Mouse (Mus musculus) midbrain, embryonic 16.5 days (tissue): ENCODE measurements around the gene Sgk1. TPM values are rescaled to one million over a fixed set of nuclear protein-coding genes. Genes with fewer than 3 reads are reported as not detected.
A peak's percentile ranks its signal among the peaks of the same experiment; 100 is the strongest.

Experiments
- ATAC-seq: fragments of 200-750 bp; cut with Nextera tagmentation; 2 replicates; pipeline ENCODE4 v1.8.0; 2017; ENCODE audit warnings: moderate TSS enrichment
- H3K27ac ChIP-seq: fragments of 300-500 bp; sonication (generic); 2 replicates; pipeline ENCODE4 v1.5.1; 2014; ENCODE audit warnings: mild to moderate bottlenecking, low read length, mixed read lengths
- H3K27me3 ChIP-seq: fragments of 300-500 bp; sonication (generic); 2 replicates; pipeline ENCODE4 v1.6.1; 2014; ENCODE audit warnings: low read depth, low read length, mixed read lengths; ENCODE audit not compliant: control insufficient read depth, insufficient read depth
- H3K36me3 ChIP-seq: fragments of 300-500 bp; sonication (generic); 2 replicates; pipeline ENCODE4 v1.6.1; 2014; ENCODE audit warnings: mild to moderate bottlenecking, low read length, moderate library complexity, mixed read lengths; ENCODE audit not compliant: control insufficient read depth, insufficient read depth
- H3K4me1 ChIP-seq: fragments of 300-500 bp; sonication (generic); 2 replicates; pipeline ENCODE4 v1.6.1; 2014; ENCODE audit warnings: mild to moderate bottlenecking, low read length, mixed read lengths; ENCODE audit not compliant: control insufficient read depth, insufficient read depth
- H3K4me2 ChIP-seq: fragments of 300-500 bp; sonication (generic); 2 replicates; pipeline ENCODE4 v1.6.1; 2014; ENCODE audit warnings: mild to moderate bottlenecking, low read length, mixed read lengths
- H3K4me3 ChIP-seq: fragments of 300-500 bp; sonication (generic); 2 replicates; pipeline ENCODE4 v1.5.1; 2014; ENCODE audit warnings: low read depth, mild to moderate bottlenecking, low read length, moderate library complexity, mixed read lengths
- H3K9ac ChIP-seq: fragments of 300-500 bp; sonication (generic); 2 replicates; pipeline ENCODE4 v1.6.1; 2014; ENCODE audit warnings: low read depth, low read length, mixed read lengths
- H3K9me3 ChIP-seq: fragments of 300-500 bp; sonication (generic); replicated peaks from 2 replicates; pipeline ENCODE4 v1.6.1; 2014; ENCODE audit warnings: mild to moderate bottlenecking, low read length, mixed read lengths; ENCODE audit not compliant: control insufficient read depth, poor library complexity, severe bottlenecking
- WGBS: fragments of 180-500 bp; shearing (Covaris S2); extraction: QIAGEN DNeasy Blood & Tissue Kit; methylation state at CpG from one replicate; pipeline ENCODE4 v1.1.7; 2014; 5-methylcytosine and 5-hydroxymethylcytosine counted together
- polyA plus RNA-seq: library from polyadenylated mRNA; unstranded; fragments of >200 nt; fragmentation: Nextera tagmentation; extraction: Ambion mirVana; gene quantifications from 2 replicates; pipeline ENCODE4 v1.2.1, GENCODE M21; 2015

Sgk1 gene
- polyA plus RNA-seq, 1 experiment from 2014 or later = 47.9 TPM

DNA sequence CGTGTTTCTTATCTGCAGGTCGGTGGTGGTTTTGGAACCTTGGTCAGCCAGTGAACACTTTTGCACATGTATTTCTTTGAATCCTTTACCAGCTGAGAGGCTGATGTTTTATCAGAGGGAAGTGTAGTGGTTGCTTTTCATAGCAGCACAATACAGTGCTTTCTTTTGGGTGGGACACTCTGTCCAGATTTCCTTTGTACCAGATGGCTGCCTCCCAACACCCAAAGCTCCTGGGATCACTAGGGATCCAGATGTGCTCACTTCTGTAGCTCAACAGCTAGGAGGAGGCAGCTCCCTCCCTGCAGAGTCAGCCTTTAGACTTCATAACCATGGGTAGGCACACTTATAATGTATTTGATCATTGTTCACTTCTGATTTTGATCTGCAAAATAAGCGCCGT, 70.5 kb downstream of the Sgk1 start:
- WGBS = 78% methylated on average over 4 of the region's 4 CpGs
- Histone ChIP-seq H3K27me3 (no peaks in the 10 kb centered on the region), H3K4me1 (no peaks in the 10 kb centered on the region), H3K9ac (no peak overlapping the region), H3K36me3 (no peaks in the 10 kb centered on the region), H3K4me3 (no peak overlapping the region), H3K27ac (no peak overlapping the region), H3K4me2 (no peak overlapping the region), H3K9me3 (no peaks in the 10 kb centered on the region)
- ATAC-seq = 0 out of 2 replicates have a peak, but pooled peaks have one; percentile 25

- H3K4me3 ChIP-seq = no peak overlapping the region
- no peaks in the 10 kb centered on the region for H3K27me3 ChIP-seq
- H3K4me2 ChIP-seq = no peak overlapping the region
- H3K27ac ChIP-seq = no peak overlapping the region
- H3K9ac ChIP-seq = no peak overlapping the region
- H3K4me1 ChIP-seq = peaks cover 6% of the 10 kb centered on the region; the same call in 1 of the 2 replicates
- H3K9me3 ChIP-seq = no peaks in the 10 kb centered on the region
- H3K36me3 ChIP-seq = no peaks in the 10 kb centered on the region
- WGBS = 87% methylated on average over 2 of the region's 2 CpGs
- ATAC-seq = no peak
These were observed 79.1 kb downstream of the Sgk1 start for GRCm38 (mm10) chr10:21961111-21961510.

DNA sequence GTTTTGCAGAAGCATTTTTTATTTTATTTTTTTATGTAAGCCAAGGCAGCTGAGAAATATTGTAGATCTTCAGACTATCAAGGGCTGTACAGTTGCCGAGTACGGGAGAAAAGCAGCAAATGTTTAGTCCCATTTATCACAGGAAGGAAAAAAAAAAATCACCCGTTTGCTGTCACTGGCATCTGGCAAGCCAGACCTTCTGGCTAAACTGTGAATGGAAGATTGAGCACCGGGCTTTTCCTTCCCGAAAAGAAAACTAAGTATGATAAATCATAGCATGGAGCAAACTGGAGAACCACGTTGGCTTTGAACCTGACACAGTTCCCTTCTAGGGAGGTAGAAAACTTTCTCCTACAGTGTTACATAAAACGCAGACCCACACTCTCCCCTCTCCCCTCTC, 81.0 kb downstream of the Sgk1 start:
- H3K9me3 ChIP-seq = no peaks in the 10 kb centered on the region
- H3K27ac ChIP-seq = no peak overlapping the region
- H3K4me3 ChIP-seq = no peak overlapping the region
- no peaks in the 10 kb centered on the region for H3K36me3 ChIP-seq
- WGBS = 86% methylated on average over 7 of the region's 7 CpGs
- H3K27me3 ChIP-seq = no peaks in the 10 kb centered on the region
- no peak overlapping the region for H3K4me2 ChIP-seq
- ATAC-seq = no peak
- H3K4me1 ChIP-seq = peaks cover 3% of the 10 kb centered on the region; the same call in 1 of the 2 replicates
- no peak overlapping the region for H3K9ac ChIP-seq

DNA sequence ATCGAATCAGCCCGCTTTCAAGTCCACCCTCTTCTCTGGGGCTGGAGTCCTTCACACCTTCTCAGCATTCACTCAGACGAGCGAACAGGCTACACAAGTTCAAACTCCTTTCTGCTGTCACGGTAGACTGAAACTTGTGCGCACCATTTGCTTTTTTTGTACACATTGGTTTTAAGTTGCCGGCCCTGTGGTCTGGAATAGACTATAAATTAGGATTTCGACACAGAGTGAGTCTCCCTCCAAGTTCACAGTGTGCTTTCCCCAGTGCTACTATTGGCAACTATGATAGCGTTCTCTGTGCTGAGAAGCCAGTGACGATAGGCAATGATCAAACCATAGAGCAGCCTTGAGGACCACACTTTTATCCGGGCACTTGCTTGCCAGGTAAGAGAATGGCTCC, 91.7 kb downstream of the Sgk1 start:
- no peak overlapping the region for H3K4me3 ChIP-seq
- no peak for ATAC-seq
- 91% methylated on average over 11 of the region's 11 CpGs for WGBS
- no peak overlapping the region for H3K4me2 ChIP-seq
- H3K9ac ChIP-seq = no peak overlapping the region
- H3K27ac ChIP-seq = no peak overlapping the region
- no peaks in the 10 kb centered on the region for H3K27me3 ChIP-seq
- no peaks in the 10 kb centered on the region for H3K36me3 ChIP-seq
- no peaks in the 10 kb centered on the region for H3K4me1 ChIP-seq
- no peaks in the 10 kb centered on the region for H3K9me3 ChIP-seq

DNA sequence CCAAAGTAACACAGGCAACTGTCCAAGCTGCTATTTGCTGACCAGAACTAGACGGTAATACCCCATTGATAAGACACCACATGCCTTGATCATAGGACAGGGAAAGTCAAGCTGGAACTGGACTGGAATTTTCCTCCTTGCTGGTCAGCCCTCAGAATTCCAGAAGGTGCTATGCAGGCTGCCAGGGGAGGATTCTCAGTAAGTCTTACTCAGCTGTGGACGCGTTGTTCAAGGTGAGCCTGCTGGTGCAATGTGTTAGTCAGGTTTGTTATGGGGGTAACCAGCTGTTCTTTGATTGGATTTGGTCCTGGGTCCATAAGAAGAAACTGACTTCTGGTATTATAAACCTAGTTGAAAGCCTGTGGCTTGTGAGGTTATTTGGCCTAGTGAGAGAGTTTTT, 92.8 kb downstream of the Sgk1 start:
- Histone ChIP-seq H3K4me3 (no peak overlapping the region), H3K36me3 (no peaks in the 10 kb centered on the region), H3K9me3 (no peaks in the 10 kb centered on the region), H3K27ac (no peak overlapping the region), H3K4me1 (no peaks in the 10 kb centered on the region), H3K9ac (no peak overlapping the region), H3K4me2 (no peak overlapping the region), H3K27me3 (no peaks in the 10 kb centered on the region)
- 94% methylated on average over 3 of the region's 3 CpGs for WGBS
- no peak for ATAC-seq

DNA sequence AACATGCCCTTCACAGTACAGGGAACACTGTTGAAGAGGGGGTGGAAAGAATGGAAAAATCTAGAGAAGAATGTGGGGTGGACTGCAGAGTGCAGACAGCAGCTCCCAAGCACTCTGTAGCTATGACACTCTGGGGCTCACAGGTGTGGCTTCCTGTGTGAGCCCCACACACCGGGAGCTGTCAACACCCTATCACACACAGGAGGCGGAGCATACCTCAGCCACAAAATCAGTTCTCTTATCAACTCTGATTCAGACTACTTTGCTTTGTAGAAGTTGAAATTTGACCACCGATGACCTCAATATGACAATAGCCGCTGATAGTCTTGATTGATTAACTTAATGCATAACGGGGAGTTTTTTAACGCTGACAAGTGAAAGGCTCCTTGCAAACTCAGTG, 93.4 kb downstream of the Sgk1 start:
- H3K9me3 ChIP-seq = no peaks in the 10 kb centered on the region
- WGBS = 95% methylated on average over 6 of the region's 6 CpGs
- H3K27me3 ChIP-seq = no peaks in the 10 kb centered on the region
- ATAC-seq = no peak
- no peak overlapping the region for H3K9ac ChIP-seq
- H3K27ac ChIP-seq = no peak overlapping the region
- H3K4me2 ChIP-seq = no peak overlapping the region
- H3K36me3 ChIP-seq = no peaks in the 10 kb centered on the region
- no peak overlapping the region for H3K4me3 ChIP-seq
- no peaks in the 10 kb centered on the region for H3K4me1 ChIP-seq

DNA sequence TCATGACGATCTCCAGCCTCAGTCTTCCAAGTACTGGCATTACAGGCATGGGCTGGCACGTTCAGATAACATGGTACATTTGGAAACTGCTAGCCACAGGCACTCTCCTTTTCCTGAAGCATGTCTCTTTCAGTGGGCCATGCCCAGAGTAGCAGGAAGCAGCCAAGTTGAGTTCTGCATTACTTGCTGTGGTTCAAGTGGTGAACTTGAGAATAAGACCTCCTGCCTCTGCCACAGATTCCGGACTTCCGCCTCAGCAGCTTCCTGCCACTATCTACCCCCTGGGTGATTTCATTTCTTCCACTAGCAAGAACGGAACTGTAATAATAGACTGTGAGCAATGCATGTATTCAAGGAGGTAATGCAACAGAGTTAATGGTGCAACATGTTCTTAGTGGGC, 94.3 kb downstream of the Sgk1 start:
- H3K4me1 ChIP-seq = no peaks in the 10 kb centered on the region
- H3K9me3 ChIP-seq = no peaks in the 10 kb centered on the region
- no peak overlapping the region for H3K4me2 ChIP-seq
- 90% methylated on average over 5 of the region's 5 CpGs for WGBS
- H3K27me3 ChIP-seq = no peaks in the 10 kb centered on the region
- no peak overlapping the region for H3K9ac ChIP-seq
- H3K36me3 ChIP-seq = no peaks in the 10 kb centered on the region
- no peak for ATAC-seq
- no peak overlapping the region for H3K4me3 ChIP-seq
- no peak overlapping the region for H3K27ac ChIP-seq

DNA sequence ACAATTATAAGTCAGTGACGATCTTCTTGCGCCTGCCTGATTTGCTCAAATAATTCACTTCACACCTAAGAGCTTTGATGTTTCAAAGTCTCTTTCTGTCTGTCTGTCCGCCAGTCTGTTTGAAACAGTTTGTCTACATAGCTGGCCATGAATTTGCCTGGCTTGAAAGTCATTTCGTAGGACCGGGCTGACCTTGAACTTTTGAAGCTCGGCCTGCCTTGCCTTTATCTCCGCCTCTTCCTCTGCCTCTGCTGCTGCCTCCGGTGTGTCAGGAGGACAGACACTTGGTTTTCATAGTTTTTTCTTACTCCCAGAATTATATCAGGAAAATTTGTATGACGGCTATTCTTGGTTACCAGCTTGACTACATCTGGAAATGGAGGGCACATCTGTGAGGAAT, 96.4 kb downstream of the Sgk1 start:
- WGBS = 91% methylated on average over 9 of the region's 9 CpGs
- no peak overlapping the region for H3K9ac ChIP-seq
- H3K4me2 ChIP-seq = no peak overlapping the region
- no peaks in the 10 kb centered on the region for H3K9me3 ChIP-seq
- no peaks in the 10 kb centered on the region for H3K27me3 ChIP-seq
- ATAC-seq = no peak
- no peaks in the 10 kb centered on the region for H3K4me1 ChIP-seq
- H3K36me3 ChIP-seq = no peaks in the 10 kb centered on the region
- H3K4me3 ChIP-seq = no peak overlapping the region
- H3K27ac ChIP-seq = no peak overlapping the region

DNA sequence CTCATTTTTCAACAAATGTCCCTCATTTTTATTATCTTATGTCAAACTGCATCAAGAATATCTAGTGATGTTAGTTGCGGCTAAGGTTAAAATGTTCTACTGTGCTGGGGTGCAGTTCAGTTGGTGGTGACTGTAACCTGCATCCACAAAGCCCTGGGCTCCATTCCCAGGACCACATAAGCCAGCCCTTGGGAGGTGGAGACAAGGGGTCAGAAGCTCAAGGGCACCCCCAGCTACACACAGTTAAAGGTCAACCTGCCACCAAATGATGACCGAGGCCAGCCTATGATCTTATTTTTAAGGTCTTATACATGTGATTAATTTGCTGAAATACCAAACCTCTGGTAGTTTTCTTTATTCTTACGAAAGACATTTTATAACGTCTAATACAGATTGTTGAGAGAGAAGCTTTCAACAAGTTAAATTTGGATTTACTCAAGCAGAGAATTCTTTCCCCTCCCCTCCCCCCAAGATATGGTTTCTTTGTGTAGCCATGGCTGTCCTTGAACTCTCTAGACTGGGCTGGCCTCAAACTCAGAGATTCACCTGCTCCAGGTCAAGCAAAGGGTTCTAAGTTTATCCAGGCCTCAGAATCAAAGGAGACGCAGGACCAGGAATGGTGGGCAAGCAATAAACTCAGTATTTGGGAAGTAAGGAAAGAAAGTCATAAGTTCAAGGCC, 97.4 kb downstream of the Sgk1 start:
- no peak for ATAC-seq
- no peaks in the 10 kb centered on the region for H3K27me3 ChIP-seq
- H3K27ac ChIP-seq = no peak overlapping the region
- H3K36me3 ChIP-seq = no peaks in the 10 kb centered on the region
- no peak overlapping the region for H3K4me2 ChIP-seq
- 94% methylated on average over 5 of the region's 5 CpGs for WGBS
- H3K9me3 ChIP-seq = no peaks in the 10 kb centered on the region
- no peak overlapping the region for H3K9ac ChIP-seq
- no peak overlapping the region for H3K4me3 ChIP-seq
- H3K4me1 ChIP-seq = no peaks in the 10 kb centered on the region
